Mouse (Mus musculus): ENCODE results near the gene Il18r1. TPM values are rescaled to one million over a fixed set of nuclear protein-coding genes. Genes with fewer than 3 reads are reported as not detected.

Gene Il18r1
- polyA plus RNA-seq, 1 experiment from 2014 or later, result not detected

- H3K27ac ChIP-seq, result no peak overlapping the region
- no peak overlapping the region for H3K4me2 ChIP-seq
- H3K4me1 ChIP-seq, result no peaks in the 10 kb centered on the region
- H3K9ac ChIP-seq, result no peak overlapping the region
- ATAC-seq (replicated peaks), result no peak
- WGBS, result 88% methylated on average over 11 of the region's 11 CpGs
- no peak overlapping the region for H3K4me3 ChIP-seq
- no peaks in the 10 kb centered on the region for H3K36me3 ChIP-seq (replicated peaks)
- no peaks in the 10 kb centered on the region for H3K9me3 ChIP-seq
- no peaks in the 10 kb centered on the region for H3K27me3 ChIP-seq (replicated peaks)
Measured at GRCm38 (mm10) chr1:40501546-40502398, 36.4 kb downstream of the Il18r1 start.

GRCm38 (mm10) chr1:40504548-40504947, 39.2 kb downstream of the Il18r1 start:
- no peaks in the 10 kb centered on the region for H3K4me1 ChIP-seq
- H3K9me3 ChIP-seq, result no peaks in the 10 kb centered on the region
- H3K9ac ChIP-seq, result no peak overlapping the region
- ATAC-seq (replicated peaks), result no peak
- no peaks in the 10 kb centered on the region for H3K27me3 ChIP-seq (replicated peaks)
- H3K4me3 ChIP-seq, result no peak overlapping the region
- H3K27ac ChIP-seq, result no peak overlapping the region
- H3K4me2 ChIP-seq, result no peak overlapping the region
- WGBS, result 86% methylated on average over 5 of the region's 5 CpGs
- no peaks in the 10 kb centered on the region for H3K36me3 ChIP-seq (replicated peaks)

GRCm38 (mm10) chr1:40514851-40515585, 49.7 kb downstream of the Il18r1 start, which contains the start of gene Il18rap:
Gene Il18rap (plus strand): TSS chr1:40515362.
- H3K4me3 ChIP-seq, result no peak within 1 kb of the TSS
- H3K9ac ChIP-seq, result no peak within 1 kb of the TSS
- ATAC-seq (replicated peaks), result no peak
- WGBS, result 42% methylated on average over 9 of the region's 9 CpGs
- H3K27ac ChIP-seq, result no peak within 1 kb of the TSS
- no peaks in the 10 kb centered on the region for H3K9me3 ChIP-seq
- no peaks in the 10 kb centered on the region for H3K27me3 ChIP-seq (replicated peaks)
- 0 out of 2 replicates have a peak, but pooled peaks cover 4% of the 10 kb centered on the region for H3K4me1 ChIP-seq
- no peak within 1 kb of the TSS for H3K4me2 ChIP-seq
- no peaks in the 10 kb centered on the region for H3K36me3 ChIP-seq (replicated peaks)

DNA sequence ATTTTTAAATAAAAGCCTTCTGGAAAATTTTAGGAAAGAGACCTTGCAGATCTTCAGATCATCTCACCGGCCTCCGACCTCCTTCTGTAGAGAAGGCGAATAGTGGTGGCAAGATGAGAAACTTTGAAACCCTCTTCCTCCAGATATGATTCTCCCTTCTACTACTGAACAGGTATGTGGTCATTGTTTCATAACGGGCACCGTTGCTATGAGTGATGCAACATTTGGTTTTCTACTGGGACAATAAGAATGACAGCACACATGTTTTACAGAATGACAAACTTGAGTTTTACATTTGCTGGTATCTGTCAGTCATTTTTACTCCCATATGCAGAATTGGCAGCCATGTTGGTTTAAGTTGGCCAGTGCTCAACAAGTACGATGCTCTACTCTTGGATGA, 51.0 kb downstream of the Il18r1 start:
- Histone ChIP-seq H3K9ac (no peak overlapping the region), H3K36me3 (replicated peaks) (no peaks in the 10 kb centered on the region), H3K4me1 (0 out of 2 replicates have a peak, but pooled peaks cover 4% of the 10 kb centered on the region), H3K4me3 (no peak overlapping the region), H3K9me3 (no peaks in the 10 kb centered on the region), H3K4me2 (no peak overlapping the region), H3K27me3 (replicated peaks) (no peaks in the 10 kb centered on the region), H3K27ac (no peak overlapping the region)
- WGBS, result 94% methylated on average over 6 of the region's 6 CpGs
- no peak for ATAC-seq (replicated peaks)

- Histone ChIP-seq H3K9ac (no peak overlapping the region), H3K36me3 (replicated peaks) (no peaks in the 10 kb centered on the region), H3K9me3 (no peaks in the 10 kb centered on the region), H3K27ac (no peak overlapping the region), H3K4me2 (no peak overlapping the region), H3K4me3 (no peak overlapping the region), H3K27me3 (replicated peaks) (no peaks in the 10 kb centered on the region), H3K4me1 (no peaks in the 10 kb centered on the region)
- WGBS, result 82% methylated on average over 7 of the region's 7 CpGs
- no peak for ATAC-seq (replicated peaks)
Measured at GRCm38 (mm10) chr1:40522918-40523317, 57.6 kb downstream of the Il18r1 start.

DNA sequence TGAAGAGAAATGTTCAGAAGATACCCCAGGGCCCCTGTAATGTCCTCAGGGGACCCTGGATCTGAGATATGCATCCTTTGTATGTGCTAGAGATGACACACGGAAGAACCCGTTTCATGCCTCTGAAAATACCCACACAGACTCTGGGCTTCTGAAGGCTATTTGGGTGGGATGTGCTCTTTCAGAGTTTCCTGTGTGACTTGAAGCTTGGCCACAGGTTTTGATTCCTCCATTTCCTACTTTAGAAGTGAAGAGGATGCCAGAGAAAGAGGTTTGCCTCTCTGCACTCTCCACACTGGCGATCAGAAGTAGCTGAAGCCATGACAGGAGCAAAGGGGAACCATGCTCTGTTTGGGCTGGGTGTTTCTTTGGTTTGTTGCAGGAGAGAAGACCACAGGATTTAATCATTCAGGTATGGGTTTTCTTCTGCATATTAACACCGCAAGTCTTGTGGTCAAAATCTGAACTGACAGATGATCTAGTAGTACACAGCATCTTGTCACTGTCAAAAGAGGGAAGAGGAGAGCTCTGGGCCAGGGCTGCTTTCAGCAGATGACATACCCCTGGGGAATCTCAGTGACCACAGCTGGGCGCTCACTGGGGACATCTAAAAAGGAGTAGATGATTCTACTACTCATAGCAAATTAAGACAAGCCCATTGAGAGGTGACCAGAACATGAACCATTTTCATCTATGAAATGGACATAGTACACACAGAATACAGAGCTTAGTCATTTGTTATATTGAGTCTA, 58.8 kb downstream of the Il18r1 start:
- 88% methylated on average over 5 of the region's 5 CpGs for WGBS
- no peak overlapping the region for H3K27ac ChIP-seq
- no peaks in the 10 kb centered on the region for H3K9me3 ChIP-seq
- no peaks in the 10 kb centered on the region for H3K4me1 ChIP-seq
- no peak overlapping the region for H3K4me3 ChIP-seq
- H3K27me3 ChIP-seq (replicated peaks), result no peaks in the 10 kb centered on the region
- ATAC-seq (replicated peaks), result no peak
- H3K9ac ChIP-seq, result no peak overlapping the region
- H3K36me3 ChIP-seq (replicated peaks), result no peaks in the 10 kb centered on the region
- H3K4me2 ChIP-seq, result no peak overlapping the region

- Histone ChIP-seq H3K27ac (no peak overlapping the region), H3K36me3 (replicated peaks) (no peaks in the 10 kb centered on the region), H3K9ac (no peak overlapping the region), H3K9me3 (no peaks in the 10 kb centered on the region), H3K4me3 (no peak overlapping the region), H3K4me1 (no peaks in the 10 kb centered on the region), H3K4me2 (no peak overlapping the region), H3K27me3 (replicated peaks) (no peaks in the 10 kb centered on the region)
- no peak for ATAC-seq (replicated peaks)
- 92% methylated on average over 5 of the region's 5 CpGs for WGBS
Measured at GRCm38 (mm10) chr1:40529287-40529686, 63.9 kb downstream of the Il18r1 start.

- Histone ChIP-seq H3K27ac (no peak overlapping the region), H3K9ac (no peak overlapping the region), H3K27me3 (replicated peaks) (no peaks in the 10 kb centered on the region), H3K9me3 (no peaks in the 10 kb centered on the region), H3K4me1 (no peaks in the 10 kb centered on the region), H3K36me3 (replicated peaks) (no peaks in the 10 kb centered on the region), H3K4me3 (no peak overlapping the region), H3K4me2 (no peak overlapping the region)
- WGBS, result 81% methylated on average over 5 of the region's 5 CpGs
- ATAC-seq (replicated peaks), result no peak
Measured at GRCm38 (mm10) chr1:40537577-40537976, 72.2 kb downstream of the Il18r1 start.

DNA sequence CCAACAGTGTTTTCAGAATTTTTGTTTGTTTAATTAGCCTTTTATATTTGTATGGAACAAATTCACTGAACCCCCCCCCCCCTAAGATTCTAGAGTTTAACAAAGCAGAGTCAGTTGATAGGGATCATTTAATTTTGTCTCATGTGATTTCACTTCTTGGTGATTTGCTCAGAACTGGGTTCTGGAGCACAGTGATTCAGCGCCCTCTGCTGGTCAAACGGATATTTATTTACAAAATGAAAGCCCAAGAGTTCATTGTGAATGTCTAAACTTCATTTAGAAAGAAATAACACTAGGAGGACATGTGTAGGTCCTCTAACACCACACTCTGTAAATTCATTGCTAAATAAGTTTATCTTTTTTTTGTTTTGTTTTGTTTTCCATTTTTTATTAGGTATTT, 79.3 kb downstream of the Il18r1 start:
- Histone ChIP-seq H3K4me3 (no peak overlapping the region), H3K9ac (no peak overlapping the region), H3K4me1 (0 out of 2 replicates have a peak, but pooled peaks cover 3% of the 10 kb centered on the region), H3K27ac (no peak overlapping the region), H3K27me3 (replicated peaks) (no peaks in the 10 kb centered on the region), H3K4me2 (no peak overlapping the region), H3K36me3 (replicated peaks) (no peaks in the 10 kb centered on the region), H3K9me3 (no peaks in the 10 kb centered on the region)
- 0 out of 2 replicates have a peak, but pooled peaks have one; percentile 45 for ATAC-seq (replicated peaks)
- 0% methylated on average over 2 of the region's 2 CpGs for WGBS

DNA sequence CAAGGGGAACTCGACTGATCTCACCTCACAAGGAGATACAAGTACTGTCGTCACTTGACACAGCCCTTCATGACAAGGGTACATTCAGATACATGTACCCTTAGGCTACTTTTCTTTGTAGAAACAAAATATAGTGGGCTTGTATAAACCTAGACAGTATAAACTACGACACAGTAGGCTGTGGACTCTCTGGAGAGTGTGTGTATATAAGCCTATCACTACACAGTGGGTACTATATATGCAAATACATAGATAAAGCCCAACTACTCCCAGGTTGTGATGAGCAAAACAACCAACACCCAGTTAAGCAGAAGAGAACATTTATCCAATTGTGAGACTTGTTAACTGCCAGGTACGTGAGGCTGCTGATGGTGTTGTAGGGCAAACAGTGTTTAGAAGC, 81.3 kb downstream of the Il18r1 start:
- WGBS, result 74% methylated on average over 4 of the region's 4 CpGs
- no peak; the same call in 1 of the 2 replicates for ATAC-seq (replicated peaks)
- 0 out of 2 replicates have a peak, but pooled peaks cover 3% of the 10 kb centered on the region for H3K4me1 ChIP-seq

DNA sequence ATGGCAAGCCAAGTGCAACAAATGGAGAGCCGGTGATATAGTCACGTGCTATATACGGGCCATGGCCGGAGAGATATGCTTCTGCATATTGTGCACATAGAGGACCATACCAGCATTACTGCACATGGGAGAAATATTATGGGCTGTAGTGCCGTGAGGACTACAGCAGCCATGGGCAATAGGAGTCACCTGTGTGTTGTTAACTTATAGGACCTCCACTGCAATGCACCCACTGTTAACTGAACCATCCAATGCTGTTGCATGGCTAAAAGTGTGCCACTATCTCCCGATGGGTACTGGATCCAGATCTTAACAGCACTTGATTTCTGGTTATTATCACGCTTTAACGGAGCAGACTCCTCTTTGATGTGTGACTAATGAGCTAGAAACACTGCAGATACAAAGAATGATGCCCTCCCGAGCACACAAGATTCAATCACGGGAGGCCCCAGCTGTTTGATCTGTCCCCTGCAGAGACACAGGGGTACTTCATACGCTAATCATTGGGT, 81.8 kb downstream of the Il18r1 start:
- WGBS, result 54% methylated on average over 11 of the region's 11 CpGs
- ATAC-seq (replicated peaks), result peak; percentile 83
- no peaks in the 10 kb centered on the region for H3K9me3 ChIP-seq
- H3K27me3 ChIP-seq (replicated peaks), result no peaks in the 10 kb centered on the region
- no peak overlapping the region for H3K4me3 ChIP-seq
- no peaks in the 10 kb centered on the region for H3K36me3 ChIP-seq (replicated peaks)
- H3K9ac ChIP-seq, result no peak overlapping the region
- no peak overlapping the region for H3K4me2 ChIP-seq
- H3K4me1 ChIP-seq, result 0 out of 2 replicates have a peak, but pooled peaks cover 3% of the 10 kb centered on the region
- no peak overlapping the region for H3K27ac ChIP-seq

More for the DNA sequence above, 81.3 kb downstream of the Il18r1 start:
- Histone ChIP-seq H3K36me3 (replicated peaks) (no peaks in the 10 kb centered on the region), H3K27me3 (replicated peaks) (no peaks in the 10 kb centered on the region), H3K4me2 (no peak overlapping the region), H3K9me3 (no peaks in the 10 kb centered on the region), H3K4me3 (no peak overlapping the region), H3K27ac (no peak overlapping the region), H3K9ac (no peak overlapping the region)

DNA sequence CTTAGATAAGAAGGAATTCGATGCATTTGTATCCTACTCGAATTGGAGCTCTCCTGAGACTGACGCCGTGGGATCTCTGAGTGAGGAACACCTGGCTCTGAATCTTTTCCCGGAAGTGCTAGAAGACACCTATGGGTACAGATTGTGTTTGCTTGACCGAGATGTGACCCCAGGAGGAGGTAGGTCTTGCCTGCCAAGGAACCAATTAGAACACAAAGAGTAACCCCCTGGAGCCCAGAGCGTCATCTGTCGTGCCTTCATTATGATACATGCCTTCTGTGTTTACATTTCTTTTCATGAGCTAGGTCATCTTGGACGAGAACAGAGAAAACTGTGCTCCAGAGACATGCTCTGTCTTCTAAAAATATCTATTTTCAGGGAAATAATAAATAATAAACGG, 82.4 kb downstream of the Il18r1 start:
- Histone ChIP-seq H3K9me3 (no peaks in the 10 kb centered on the region), H3K36me3 (replicated peaks) (no peaks in the 10 kb centered on the region), H3K9ac (no peak overlapping the region), H3K4me1 (0 out of 2 replicates have a peak, but pooled peaks cover 3% of the 10 kb centered on the region), H3K4me3 (no peak overlapping the region), H3K27me3 (replicated peaks) (no peaks in the 10 kb centered on the region), H3K4me2 (no peak overlapping the region), H3K27ac (no peak overlapping the region; the same call in 1 of the 2 replicates)
- WGBS, result 46% methylated on average over 10 of the region's 10 CpGs
- ATAC-seq (replicated peaks), result no peak

Measured in midbrain, embryonic 15.5 days (tissue).